Mouse (Mus musculus): ENCODE data around the gene Tex12.

Gene Tex12

GRCm38 (mm10) chr9:50561145-50561917 is at the start of gene Tex12:
TSS of gene Tex12 (minus strand) at chr9:50561325.
- DNase-seq (ENCODE audit: low read depth, low spot score): no peak

- no peak for DNase-seq (ENCODE audit: low read depth, low spot score)
Observed at GRCm38 (mm10) chr9:50604338-50604737, 43.2 kb upstream of the Tex12 start.

GRCm38 (mm10) chr9:50603998-50604324 is 42.8 kb upstream of the Tex12 start:
- no peak for DNase-seq (ENCODE audit: low read depth, low spot score)

- peak; percentile 97 for DNase-seq (ENCODE audit: low read depth, low spot score)
Observed at GRCm38 (mm10) chr9:50603189-50603997, 42.3 kb upstream of the Tex12 start, which contains the start of the genes Sdhd and Timm8b. TSS of gene Sdhd (minus strand) at chr9:50603812. TSS of gene Timm8b (plus strand) at chr9:50603910.

- no peak for DNase-seq (ENCODE audit: low read depth, low spot score)
Observed at GRCm38 (mm10) chr9:50602055-50602845, 41.1 kb upstream of the Tex12 start.

GRCm38 (mm10) chr9:50601536-50601935 is 40.4 kb upstream of the Tex12 start:
- DNase-seq (ENCODE audit: low read depth, low spot score): no peak

- DNase-seq (ENCODE audit: low read depth, low spot score): no peak
Observed at GRCm38 (mm10) chr9:50596973-50597372, 35.8 kb upstream of the Tex12 start.

- no peak for DNase-seq (ENCODE audit: low read depth, low spot score)
Observed at GRCm38 (mm10) chr9:50594794-50595417, 33.8 kb upstream of the Tex12 start.

GRCm38 (mm10) chr9:50593544-50593943 is 32.4 kb upstream of the Tex12 start:
- peak; percentile 40 for DNase-seq (ENCODE audit: low read depth, low spot score)

GRCm38 (mm10) chr9:50592955-50593354 is 31.8 kb upstream of the Tex12 start:
- DNase-seq (ENCODE audit: low read depth, low spot score): no peak

GRCm38 (mm10) chr9:50590856-50591518 is 29.9 kb upstream of the Tex12 start:
- no peak for DNase-seq (ENCODE audit: low read depth, low spot score)

- DNase-seq (ENCODE audit: low read depth, low spot score): no peak
Observed at GRCm38 (mm10) chr9:50586955-50587354, 25.8 kb upstream of the Tex12 start.

GRCm38 (mm10) chr9:50585145-50585818 is 24.2 kb upstream of the Tex12 start:
- DNase-seq (ENCODE audit: low read depth, low spot score): no peak

- no peak for DNase-seq (ENCODE audit: low read depth, low spot score)
Observed at GRCm38 (mm10) chr9:50580370-50580769, 19.2 kb upstream of the Tex12 start.

- no peak for DNase-seq (ENCODE audit: low read depth, low spot score)
Observed at GRCm38 (mm10) chr9:50569599-50570525, 8.7 kb upstream of the Tex12 start.

GRCm38 (mm10) chr9:50567881-50568280 is 6.8 kb upstream of the Tex12 start:
- no peak for DNase-seq (ENCODE audit: low read depth, low spot score)

- no peak for DNase-seq (ENCODE audit: low read depth, low spot score)
Observed at GRCm38 (mm10) chr9:50567372-50567771, 6.2 kb upstream of the Tex12 start.

GRCm38 (mm10) chr9:50565940-50566339 is 4.8 kb upstream of the Tex12 start:
- DNase-seq (ENCODE audit: low read depth, low spot score): no peak

GRCm38 (mm10) chr9:50565173-50565572 is 4.0 kb upstream of the Tex12 start:
- DNase-seq (ENCODE audit: low read depth, low spot score): no peak

All from mesoderm, embryonic 11.5 days (tissue).